Mouse (Mus musculus) lung, adult 18-20 months (tissue): ENCODE data around the gene Krt10.
A peak's percentile ranks its signal among the peaks of the same experiment; 100 is the strongest.

Experiments used
- DNase-seq, 2 experiments: peaks; one replicate each; pipeline ENCODE4 v3.0.0; 2022; ENCODE audit warnings: mixed read lengths in 2 of 2

Gene Krt10

GRCm38 (mm10) chr11:99389264-99389663 is at the start of gene Krt10:
Gene Krt10, minus strand, starts transcription at chr11:99389364.
- no peak for DNase-seq

- DNase-seq, result no peak
These were observed 48.8 kb upstream of the Krt10 start, which contains the start of gene Krt20 for GRCm38 (mm10) chr11:99437972-99438371. Gene Krt20, minus strand, starts transcription at chr11:99438150.

GRCm38 (mm10) chr11:99436625-99437024 is 47.5 kb upstream of the Krt10 start:
- DNase-seq, result no peak

GRCm38 (mm10) chr11:99430670-99431069 is 41.5 kb upstream of the Krt10 start:
- DNase-seq, result no peak

- no peak for DNase-seq
These were observed 33.0 kb upstream of the Krt10 start, which contains the start of gene Krt12 for GRCm38 (mm10) chr11:99422159-99422558. Gene Krt12, minus strand, starts transcription at chr11:99422259.

- DNase-seq, result no peak
These were observed 31.4 kb upstream of the Krt10 start for GRCm38 (mm10) chr11:99420586-99420985.

GRCm38 (mm10) chr11:99417819-99418218 is 28.7 kb upstream of the Krt10 start:
- DNase-seq, result no peak

- no peak for DNase-seq
These were observed 27.7 kb upstream of the Krt10 start for GRCm38 (mm10) chr11:99416902-99417301.

- DNase-seq, result no peak
These were observed 25.4 kb upstream of the Krt10 start for GRCm38 (mm10) chr11:99414463-99415147.

GRCm38 (mm10) chr11:99413247-99413646 is 24.1 kb upstream of the Krt10 start:
- no peak for DNase-seq

GRCm38 (mm10) chr11:99406186-99406585 is 17.0 kb upstream of the Krt10 start:
- DNase-seq, result peak in 1 of 2 experiments; percentile 36

GRCm38 (mm10) chr11:99399956-99400549 is 10.9 kb upstream of the Krt10 start:
- DNase-seq, result no peak

GRCm38 (mm10) chr11:99398832-99399231 is 9.7 kb upstream of the Krt10 start:
- DNase-seq, result no peak

GRCm38 (mm10) chr11:99398084-99398483 is 8.9 kb upstream of the Krt10 start:
- no peak for DNase-seq

GRCm38 (mm10) chr11:99396661-99397060 is 7.5 kb upstream of the Krt10 start:
- DNase-seq, result no peak

- no peak for DNase-seq
These were observed 6.9 kb upstream of the Krt10 start for GRCm38 (mm10) chr11:99396034-99396433.

- DNase-seq, result no peak
These were observed 3.3 kb upstream of the Krt10 start for GRCm38 (mm10) chr11:99392492-99392891.

GRCm38 (mm10) chr11:99391375-99391774 is 2.2 kb upstream of the Krt10 start:
- no peak for DNase-seq

- DNase-seq, result no peak
These were observed 1.7 kb upstream of the Krt10 start for GRCm38 (mm10) chr11:99390866-99391265.

GRCm38 (mm10) chr11:99388661-99389060 is 503 bp downstream of the Krt10 start:
- DNase-seq, result no peak

GRCm38 (mm10) chr11:99385813-99386721 is 3.1 kb downstream of the Krt10 start:
- DNase-seq, result peak; percentile 94 to 95

GRCm38 (mm10) chr11:99379568-99379967 is 9.6 kb downstream of the Krt10 start:
- DNase-seq, result peak; percentile 62 to 72

- no peak for DNase-seq
These were observed 14.4 kb downstream of the Krt10 start, which contains the start of gene Krt28 for GRCm38 (mm10) chr11:99374803-99375202. Gene Krt28, minus strand, starts transcription at chr11:99374903.
